In genomic region chr11:61116226-61116625, GRCm38 (mm10) we compare ENCODE assay signal across 14 mouse cellular contexts. TPM values are rescaled to one million over a fixed set of nuclear protein-coding genes. Genes with fewer than 3 reads are reported as not detected.
A peak's percentile ranks its signal among the peaks of the same experiment; 100 is the strongest.
DNase-seq lines count a peak whose midpoint lies in the region; ATAC-seq and TF ChIP-seq lines count a peak whose summit lies in the region.
"Had no signal": no experiment of that assay in that cellular context is flagged by ENCODE, and none has a peak within 500 bp of the region (broad histone marks: within the 10 kb centered on the region; RNA-seq: fewer than 3 reads in every experiment).

No protein-coding gene starts in this region.

- H3K9ac ChIP-seq in liver, embryonic 16.5 days (ENCODE audit: low read depth, low read length), result no peak overlapping the region
- no peak overlapping the region for H3K9ac ChIP-seq in MEL (ENCODE audit: control insufficient read depth, low read depth, low read length, poor library complexity, severe bottlenecking)
- no peak overlapping the region for H3K9ac ChIP-seq in midbrain, embryonic 14.5 days (replicated peaks; ENCODE audit: low read length)
- H3K9ac ChIP-seq: heart, embryonic 13.5 days; limb, embryonic 13.5 days had no signal

- H3K27ac ChIP-seq in liver, embryonic 16.5 days (ENCODE audit: low read length), result 0 out of 2 replicates have a peak overlapping the region, but pooled peaks have one; percentile 31
- no peak overlapping the region for H3K27ac ChIP-seq in MEL (ENCODE audit: control insufficient read depth, low read depth, low read length)
- peak overlapping the region; percentile 87 for H3K27ac ChIP-seq in spleen, adult 2 months (ENCODE audit: insufficient read depth, low read length)
- H3K27ac ChIP-seq in kidney, adult 2 months (ENCODE audit: insufficient read depth, low read depth, low read length), result no peak overlapping the region
- no peak overlapping the region for H3K27ac ChIP-seq in midbrain, embryonic 14.5 days (replicated peaks; ENCODE audit: low read depth, low read length)
- H3K27ac ChIP-seq: heart, embryonic 13.5 days; limb, embryonic 13.5 days had no signal

- no peak for TF ChIP-seq RAD21 in MEL (IDR thresholded peaks at IDR 0.05; ENCODE audit: low read depth, low read length)

- H3K9me3 ChIP-seq in liver, embryonic 16.5 days (replicated peaks; ENCODE audit: control insufficient read depth, low read length), result no peaks in the 10 kb centered on the region
- no peaks in the 10 kb centered on the region for H3K9me3 ChIP-seq in MEL (replicated peaks; ENCODE audit: insufficient read depth, low read length)
- 0 out of 2 replicates have a peak, but pooled peaks cover 3% of the 10 kb centered on the region for H3K9me3 ChIP-seq in midbrain, embryonic 14.5 days (ENCODE audit: control insufficient read depth, low read length)
- H3K9me3 ChIP-seq: heart, embryonic 13.5 days; limb, embryonic 13.5 days had no signal

- TF ChIP-seq EP300 in MEL (IDR thresholded peaks at IDR 0.05; ENCODE audit: low read depth in 1 of 2, low read length in 2 of 2), result no peak

- no peaks in the 10 kb centered on the region for H3K36me3 ChIP-seq in liver, embryonic 16.5 days (ENCODE audit: control insufficient read depth, insufficient read depth)
- no peaks in the 10 kb centered on the region for H3K36me3 ChIP-seq in MEL (ENCODE audit: control insufficient read depth in 1 of 2, insufficient read depth in 2 of 2, low read length in 2 of 2)
- no peaks in the 10 kb centered on the region for H3K36me3 ChIP-seq in spleen, adult 2 months (ENCODE audit: control insufficient read depth, insufficient read depth, low read length)
- no peaks in the 10 kb centered on the region for H3K36me3 ChIP-seq in kidney, adult 2 months (ENCODE audit: control insufficient read depth, insufficient read depth, low read length)
- H3K36me3 ChIP-seq in midbrain, embryonic 14.5 days (ENCODE audit: control insufficient read depth, insufficient read depth, low read length), result no peaks in the 10 kb centered on the region
- H3K36me3 ChIP-seq: heart, embryonic 13.5 days; limb, embryonic 13.5 days had no signal

- DNase-seq in liver, result no peak
- DNase-seq in MEL (ENCODE audit: low read depth, low spot score), result peak; percentile 49
- peak; percentile 40 to 44 for DNase-seq in lung, postnatal 4 days
- peak in 1 of 2 experiments; percentile 56 for DNase-seq in spleen, adult 2 months (ENCODE audit: low read depth in 1 of 2, low spot score in 2 of 2)
- DNase-seq in kidney, adult 2 months, result no peak
- no peak for DNase-seq in thymus, postnatal 0 days (ENCODE audit: low spot score)
- DNase-seq in midbrain, embryonic 14.5 days, result no peak
- DNase-seq: heart, postnatal 4 days; thymus, postnatal 4 days had no signal

- no peaks in the 10 kb centered on the region for H3K79me2 ChIP-seq in MEL (ENCODE audit: control insufficient read depth, insufficient read depth, low read length, poor library complexity)

- H3K4me1 ChIP-seq in liver, embryonic 16.5 days (ENCODE audit: control insufficient read depth, low read depth, low read length), result no peaks in the 10 kb centered on the region
- peaks cover 0 to 7% of the 10 kb centered on the region in 2 experiments; a peak in 1 of 4 replicates for H3K4me1 ChIP-seq in MEL (ENCODE audit: control insufficient read depth in 1 of 2, insufficient read depth in 2 of 2, low read length in 2 of 2)
- peaks cover 34% of the 10 kb centered on the region; the same call in 1 of the 2 replicates for H3K4me1 ChIP-seq in spleen, adult 2 months (ENCODE audit: control insufficient read depth, insufficient read depth, insufficient read length)
- H3K4me1 ChIP-seq in kidney, adult 2 months (ENCODE audit: control insufficient read depth, insufficient read depth, low read length), result no peaks in the 10 kb centered on the region
- no peaks in the 10 kb centered on the region for H3K4me1 ChIP-seq in midbrain, embryonic 14.5 days (ENCODE audit: control insufficient read depth, insufficient read depth, low read length)
- H3K4me1 ChIP-seq: heart, embryonic 13.5 days; limb, embryonic 13.5 days had no signal

- H3K27me3 ChIP-seq in liver, embryonic 16.5 days (ENCODE audit: control insufficient read depth, insufficient read depth, low read depth, low read length), result no peaks in the 10 kb centered on the region
- H3K27me3 ChIP-seq in MEL (ENCODE audit: control insufficient read depth in 1 of 2, insufficient read depth in 2 of 2, low read length in 2 of 2), result peaks cover 0 to 6% of the 10 kb centered on the region in 2 experiments; a peak in 2 of 4 replicates
- H3K27me3 ChIP-seq in spleen, adult 2 months (ENCODE audit: control insufficient read depth, insufficient read depth, low read length), result no peaks in the 10 kb centered on the region
- no peaks in the 10 kb centered on the region for H3K27me3 ChIP-seq in kidney, adult 2 months (replicated peaks; ENCODE audit: control insufficient read depth, insufficient read depth, low read length)
- no peaks in the 10 kb centered on the region for H3K27me3 ChIP-seq in midbrain, embryonic 14.5 days (ENCODE audit: control insufficient read depth, insufficient read depth, low read length)
- H3K27me3 ChIP-seq: heart, embryonic 13.5 days; limb, embryonic 13.5 days had no signal

- WGBS in liver, embryonic 16.5 days (ENCODE audit: insufficient replicate concordance), result 26% methylated on average over 8 of the region's 8 CpGs
- WGBS in spleen, adult 2 months, result 6% methylated on average over 8 of the region's 8 CpGs
- 68% methylated on average over 8 of the region's 8 CpGs for WGBS in kidney, adult 2 months
- 65% methylated on average over 8 of the region's 8 CpGs for WGBS in midbrain, embryonic 14.5 days

- H3K4me3 ChIP-seq in liver, embryonic 16.5 days (ENCODE audit: low read depth, low read length), result no peak overlapping the region
- no peak overlapping the region for H3K4me3 ChIP-seq in MEL (ENCODE audit: control insufficient read depth in 1 of 2, insufficient read depth in 1 of 2, low read depth in 2 of 2, low read length in 2 of 2)
- H3K4me3 ChIP-seq in spleen, adult 2 months (ENCODE audit: extremely low read depth, insufficient read depth, insufficient read length), result 0 out of 2 replicates have a peak overlapping the region, but pooled peaks have one; percentile 16
- H3K4me3 ChIP-seq in kidney, adult 2 months (ENCODE audit: insufficient read depth, low read depth, low read length), result no peak overlapping the region
- no peak overlapping the region for H3K4me3 ChIP-seq in midbrain, embryonic 14.5 days (replicated peaks; ENCODE audit: low read depth, low read length)
- H3K4me3 ChIP-seq: heart, embryonic 13.5 days; limb, embryonic 13.5 days had no signal

- TF ChIP-seq CTCF in MEL (IDR thresholded peaks at IDR 0.05 in 2 of 3, conservative IDR thresholded peaks at IDR 0.05 in 1 of 3; ENCODE audit: control insufficient read depth in 1 of 3, insufficient read depth in 1 of 3, low read depth in 2 of 3, low read length in 3 of 3, poor library complexity in 1 of 3, severe bottlenecking in 1 of 3), result no peak
- no peak for TF ChIP-seq CTCF in spleen, adult 2 months (IDR thresholded peaks at IDR 0.05; ENCODE audit: extremely low read depth, insufficient read depth, insufficient read length, insufficient replicate concordance)
- TF ChIP-seq CTCF in kidney, adult 2 months (conservative IDR thresholded peaks at IDR 0.05; ENCODE audit: insufficient read depth, insufficient read length, low read depth, low read length), result no peak

- no peak for TF ChIP-seq POLR2A in MEL (IDR thresholded peaks at IDR 0.05; ENCODE audit: control insufficient read depth in 1 of 2, insufficient read depth in 1 of 2, low read depth in 1 of 2, low read length in 2 of 2, poor library complexity in 1 of 2)
- TF ChIP-seq POLR2A in spleen, adult 2 months (IDR thresholded peaks at IDR 0.05; ENCODE audit: low read depth, low read length), result no peak
- TF ChIP-seq POLR2A in kidney, adult 2 months (IDR thresholded peaks at IDR 0.05; ENCODE audit: low read depth, low read length), result no peak

- H3K4me2 ChIP-seq in liver, embryonic 16.5 days (ENCODE audit: low read depth, low read length), result no peak overlapping the region
- H3K4me2 ChIP-seq in midbrain, embryonic 14.5 days (ENCODE audit: low read length), result no peak overlapping the region
- H3K4me2 ChIP-seq: heart, embryonic 13.5 days; limb, embryonic 13.5 days had no signal

- peak; percentile 13; the same call in 1 of the 2 replicates for ATAC-seq in liver, embryonic 16.5 days (ENCODE audit: low read depth)
- ATAC-seq in midbrain, embryonic 14.5 days (ENCODE audit: low FRiP score, low TSS enrichment), result no peak
- ATAC-seq: forebrain, embryonic 16.5 days; midbrain, embryonic 16.5 days had no signal

TF ChIP-seq in MEL, 35 proteins besides CTCF, POLR2A, EP300 and RAD21 (continues in another document):
- TF ChIP-seq RCOR1 (IDR thresholded peaks at IDR 0.05; ENCODE audit: low read depth, low read length), result no peak
- no peak for TF ChIP-seq ZC3H11A (IDR thresholded peaks at IDR 0.05; ENCODE audit: low read depth, low read length)
- TF ChIP-seq KAT2A (conservative IDR thresholded peaks at IDR 0.05; ENCODE audit: low read depth, low read length), result no peak
- TF ChIP-seq ZNF384 (IDR thresholded peaks at IDR 0.05; ENCODE audit: low read depth, low read length), result no peak
- no peak for TF ChIP-seq NRF1 (IDR thresholded peaks at IDR 0.05; ENCODE audit: insufficient read depth, low read depth, low read length, poor library complexity, severe bottlenecking)
- no peak for TF ChIP-seq HCFC1 (IDR thresholded peaks at IDR 0.05; ENCODE audit: low read depth, low read length)

RNA-seq across cellular contexts. Expression of gene Tnfrsf13b, which starts 10.3 kb away (rescaled TPM):
- 4.0 and 4.8 TPM in 2 replicates for polyA plus RNA-seq in liver, embryonic 16.5 days (2015; fragmentation: Nextera tagmentation; extraction: Ambion mirVana)
- 7.7 and 11.9 TPM in 2 replicates for total RNA-seq in MEL (2012; rRNA removed)
- 10 to 100 TPM in 1 of 2 experiments, not detected in 1; 17.9 TPM for polyA plus RNA-seq in MEL (2012; ENCODE audit: insufficient read depth in 1 of 2, insufficient read length in 2 of 2, low read depth in 1 of 2, low replicate concordance in 2 of 2, missing spikeins in 1 of 2)
- 221 and 304 TPM in 2 replicates for polyA plus RNA-seq in spleen, adult 2 months (2012; rRNA removed)
- polyA plus RNA-seq in kidney, adult 2 months (2012; rRNA removed), result 1.5 and 7.4 TPM in 2 replicates
- 51.8 and 56.0 TPM in 2 replicates for polyA plus RNA-seq in thymus, postnatal 0 days (2015; fragmentation: Nextera tagmentation; extraction: Ambion mirVana)
- 0.35 and 2.0 TPM in 2 replicates for polyA plus RNA-seq in midbrain, embryonic 14.5 days (2014; fragmentation: Nextera tagmentation; extraction: Ambion mirVana)

RNA-seq across cellular contexts. Expression of gene Usp22, which starts 58.6 kb away (rescaled TPM):
- polyA plus RNA-seq in liver, embryonic 16.5 days (2015; fragmentation: Nextera tagmentation; extraction: Ambion mirVana), result 17.5 and 19.5 TPM in 2 replicates
- total RNA-seq in MEL (2012; rRNA removed), result 36.5 and 37.1 TPM in 2 replicates
- 100 to 1,000 TPM in 1 of 2 experiments, 10 to 100 TPM in 1; 36.9 to 646 TPM for polyA plus RNA-seq in MEL (2012; ENCODE audit: insufficient read depth in 1 of 2, insufficient read length in 2 of 2, low read depth in 1 of 2, low replicate concordance in 2 of 2, missing spikeins in 1 of 2)
- polyA plus RNA-seq in spleen, adult 2 months (2012; rRNA removed), result 17.5 and 22.2 TPM in 2 replicates
- 29.2 and 31.1 TPM in 2 replicates for polyA plus RNA-seq in kidney, adult 2 months (2012; rRNA removed)
- 51.3 and 53.9 TPM in 2 replicates for polyA plus RNA-seq in thymus, postnatal 0 days (2015; fragmentation: Nextera tagmentation; extraction: Ambion mirVana)
- polyA plus RNA-seq in midbrain, embryonic 14.5 days (2014; fragmentation: Nextera tagmentation; extraction: Ambion mirVana), result 462 and 529 TPM in 2 replicates

Comparison
In these comparisons a context has a peak if more than half of its experiments do, and no peak if none do; other contexts are left out.
1. H3K27ac ChIP-seq: peak in liver, embryonic 16.5 days (single experiment) and spleen, adult 2 months (single experiment); none in MEL (single experiment), kidney, adult 2 months (single experiment) and midbrain, embryonic 14.5 days (single experiment).
2. DNase-seq: peak in MEL (single experiment) and lung, postnatal 4 days (2 of 2); none in liver (single experiment), kidney, adult 2 months (single experiment), thymus, postnatal 0 days (single experiment) and midbrain, embryonic 14.5 days (single experiment).